Mouse (Mus musculus): ENCODE data around the gene Gm12666. TPM values are rescaled to one million over a fixed set of nuclear protein-coding genes. Genes with fewer than 3 reads are reported as not detected.
"Not testable (repeated sequence)": the region's sequence is repeated elsewhere in the genome, so short reads cannot be mapped to it uniquely, and the experiment has no call there.

Gm12666 gene
- not detected in 2 replicates for polyA plus RNA-seq (2016; fragmentation: Nextera tagmentation; extraction: Ambion mirVana)

- H3K4me3 ChIP-seq; ATAC-seq; H3K27me3 ChIP-seq (replicated peaks); H3K4me2 ChIP-seq; H3K27ac ChIP-seq; H3K4me1 ChIP-seq; H3K9ac ChIP-seq; H3K36me3 ChIP-seq; H3K9me3 ChIP-seq (replicated peaks): not testable (repeated sequence)
- WGBS (ENCODE audit: insufficient replicate concordance): 46% methylated on average over 1 of the region's 1 CpGs
Observed at GRCm38 (mm10) chr4:92191649-92192048, at the start of gene Gm12666. Gene Gm12666 (minus strand): TSS chr4:92191749.

- no peak overlapping the region for H3K9ac ChIP-seq
- no peaks in the 10 kb centered on the region for H3K27me3 ChIP-seq (replicated peaks)
- no peaks in the 10 kb centered on the region for H3K4me1 ChIP-seq
- H3K27ac ChIP-seq: no peak overlapping the region
- no peaks in the 10 kb centered on the region for H3K9me3 ChIP-seq (replicated peaks)
- 69% methylated on average over 2 of the region's 2 CpGs for WGBS (ENCODE audit: insufficient replicate concordance)
- no peak for ATAC-seq
- no peaks in the 10 kb centered on the region for H3K36me3 ChIP-seq
- no peak overlapping the region for H3K4me2 ChIP-seq
- H3K4me3 ChIP-seq: no peak overlapping the region
Observed at GRCm38 (mm10) chr4:92226326-92226725, 34.8 kb upstream of the Gm12666 start.

GRCm38 (mm10) chr4:92216286-92216685 lies 24.7 kb upstream of the Gm12666 start:
- Histone ChIP-seq H3K4me2 (no peak overlapping the region), H3K36me3 (no peaks in the 10 kb centered on the region), H3K4me3 (no peak overlapping the region), H3K4me1 (no peaks in the 10 kb centered on the region), H3K9me3 (replicated peaks) (no peaks in the 10 kb centered on the region), H3K27me3 (replicated peaks) (no peaks in the 10 kb centered on the region), H3K27ac (no peak overlapping the region), H3K9ac (no peak overlapping the region)
- no peak for ATAC-seq
- 56% methylated on average over 1 of the region's 1 CpGs for WGBS (ENCODE audit: insufficient replicate concordance)

GRCm38 (mm10) chr4:92152646-92153045 lies 38.9 kb downstream of the Gm12666 start:
- H3K36me3 ChIP-seq: no peaks in the 10 kb centered on the region
- 0 out of 2 replicates have a peak, but pooled peaks cover 5% of the 10 kb centered on the region for H3K9me3 ChIP-seq (replicated peaks)
- 82% methylated on average over 1 of the region's 1 CpGs for WGBS (ENCODE audit: insufficient replicate concordance)
- no peaks in the 10 kb centered on the region for H3K4me1 ChIP-seq
- no peak overlapping the region for H3K27ac ChIP-seq
- ATAC-seq: no peak
- H3K9ac ChIP-seq: no peak overlapping the region
- H3K4me2 ChIP-seq: no peak overlapping the region
- H3K4me3 ChIP-seq: no peak overlapping the region
- H3K27me3 ChIP-seq (replicated peaks): no peaks in the 10 kb centered on the region

GRCm38 (mm10) chr4:92147134-92147533 lies 44.4 kb downstream of the Gm12666 start, which contains the start of gene Izumo3:
Gene Izumo3 (minus strand): TSS chr4:92147234.
- Histone ChIP-seq H3K27ac (no peak within 1 kb of the TSS), H3K9me3 (replicated peaks) (no peaks in the 10 kb centered on the region), H3K9ac (no peak within 1 kb of the TSS), H3K4me3 (no peak within 1 kb of the TSS), H3K4me2 (no peak within 1 kb of the TSS), H3K4me1 (no peaks in the 10 kb centered on the region), H3K27me3 (replicated peaks) (no peaks in the 10 kb centered on the region), H3K36me3 (no peaks in the 10 kb centered on the region)
- ATAC-seq: no peak

Other genes with a start within 250 kb of the Gm12666 start
- gene Izumo3, start 44.5 kb downstream of the Gm12666 start, polyA plus RNA-seq (2016; fragmentation: Nextera tagmentation; extraction: Ambion mirVana): not detected in 2 replicates